Mouse (Mus musculus) G1E-ER4 (cell line): Measurements from ENCODE around the gene Apob. TPM values are rescaled to one million over a fixed set of nuclear protein-coding genes. Genes with fewer than 3 reads are reported as not detected.

ENCODE experiments used
- GATA1 ChIP-seq: IDR thresholded peaks from one replicate; pipeline ENCODE4 v1.8.0; 2012; ENCODE audit warnings: low read length, inconsistent platforms
- polyA plus RNA-seq: library from polyadenylated mRNA; stranded (reverse); fragments of >175 nt; gene quantifications from 2 replicates; pipeline ENCODE4 v1.2.3, GENCODE M21; 2012

Gene Apob
- polyA plus RNA-seq, 1 experiment: not detected

DNA sequence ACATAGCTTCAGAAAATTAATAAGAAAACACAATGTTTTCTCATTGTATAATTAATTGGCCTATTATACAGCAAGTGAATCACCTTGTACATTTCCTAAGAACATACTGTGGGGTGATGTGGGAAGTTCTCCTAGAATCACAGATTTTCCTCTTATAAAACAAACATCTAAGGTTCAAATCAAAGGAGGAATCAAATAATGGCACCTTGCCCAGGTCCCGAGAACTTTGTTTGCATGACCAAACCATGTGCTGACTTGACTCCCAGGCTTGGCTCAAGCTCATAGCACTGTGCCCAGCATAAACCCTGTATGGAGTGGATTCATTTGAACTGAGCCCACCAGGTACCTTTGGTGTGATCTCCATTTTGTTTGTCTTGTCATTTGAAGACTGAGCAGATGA, 43.5 kb downstream of the Apob start:
- no peak for TF ChIP-seq GATA1

DNA sequence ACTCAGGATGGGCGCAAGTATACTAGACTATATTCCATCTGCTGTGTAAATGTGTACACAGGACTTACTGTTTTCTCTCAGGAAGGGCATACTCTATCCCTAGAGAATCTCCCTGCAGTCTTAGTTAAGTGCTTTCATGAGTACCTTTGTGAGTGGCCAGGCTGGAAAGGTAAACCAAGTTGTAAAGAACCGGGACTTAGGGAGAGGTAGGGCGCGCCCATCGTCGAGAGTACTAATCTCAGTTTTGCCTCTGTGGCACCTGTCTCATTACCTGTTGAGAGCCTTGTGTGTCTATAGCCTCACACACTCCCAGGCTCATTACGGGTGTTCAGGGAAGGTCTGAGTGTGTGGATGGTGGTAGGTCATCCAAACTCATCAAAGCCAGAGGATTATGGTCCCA, 52.1 kb downstream of the Apob start:
- TF ChIP-seq GATA1: no peak

DNA sequence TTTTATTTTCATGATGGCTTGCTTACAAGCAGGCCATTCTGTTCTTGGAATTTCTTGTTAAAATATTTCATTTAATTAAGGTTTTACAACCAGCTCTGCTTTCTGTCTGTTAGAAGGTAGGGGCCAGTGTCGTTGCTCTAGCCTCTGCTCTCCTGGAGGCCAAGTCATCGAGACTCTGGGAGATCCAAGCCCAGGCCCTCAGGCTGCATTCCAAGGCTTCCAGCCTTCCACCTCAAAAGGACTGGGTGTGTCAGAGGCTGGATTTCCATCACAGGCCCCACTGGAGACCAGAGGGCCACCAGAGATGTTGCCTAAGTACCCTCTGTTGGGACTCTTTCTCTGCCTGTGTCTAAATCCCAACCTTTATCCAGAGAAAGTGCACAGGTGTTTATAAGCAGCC, 52.6 kb downstream of the Apob start:
- TF ChIP-seq GATA1: no peak

DNA sequence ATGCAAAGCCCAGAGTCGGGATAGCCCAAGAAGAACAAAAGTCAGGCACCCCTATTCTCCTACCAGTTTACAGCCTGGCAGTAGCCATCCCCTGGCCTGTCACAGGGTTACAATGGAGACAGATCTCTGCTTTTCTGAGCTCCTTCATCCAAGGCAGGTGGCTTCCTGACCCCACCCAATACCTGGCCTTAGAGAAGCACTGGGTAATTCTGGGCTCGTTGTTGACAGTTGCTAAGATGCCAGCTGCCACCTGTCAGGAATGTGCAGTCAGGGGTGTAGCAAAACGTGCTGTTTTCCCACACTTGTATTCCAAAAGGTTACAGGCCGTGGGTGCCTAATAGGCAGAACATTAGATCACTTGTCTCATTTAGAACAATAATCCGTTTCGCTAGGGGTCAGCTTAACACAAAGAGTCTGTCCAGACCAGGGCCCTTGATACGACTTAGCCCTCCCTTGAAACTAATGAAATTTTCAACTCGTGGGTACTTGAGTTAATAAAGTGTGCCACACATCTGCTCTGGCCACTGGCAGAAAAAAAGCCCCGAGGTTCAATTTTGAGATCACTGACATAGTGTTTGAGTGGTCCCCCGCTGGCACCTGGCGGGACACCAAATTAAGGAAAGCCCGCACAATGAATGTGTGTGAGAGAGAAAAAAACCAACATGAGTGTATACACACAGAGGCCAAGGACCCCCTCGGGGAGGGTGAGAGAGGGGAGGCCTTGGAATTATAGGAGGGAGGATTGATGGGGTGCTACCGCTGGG, 54.3 kb downstream of the Apob start:
- TF ChIP-seq GATA1: no peak

DNA sequence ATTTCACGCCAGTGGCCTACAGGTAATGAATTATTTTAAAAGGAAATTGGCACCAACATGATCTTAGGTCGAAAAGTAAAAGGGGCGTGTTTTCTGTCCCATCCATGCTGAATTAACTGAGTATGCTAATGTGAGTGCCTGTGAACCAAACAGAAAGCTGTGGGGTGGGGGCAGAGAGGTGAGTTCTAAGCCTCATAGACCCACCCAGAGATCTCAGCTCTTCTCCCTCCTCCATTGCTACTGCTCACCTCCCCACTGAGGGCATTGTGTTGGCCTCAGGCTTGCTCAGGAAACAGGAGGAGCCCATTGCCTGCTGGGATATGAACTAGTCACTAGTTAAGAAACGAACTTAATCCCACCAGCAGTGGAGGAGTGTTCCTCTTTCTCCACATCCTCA, 54.9 kb downstream of the Apob start:
- TF ChIP-seq GATA1: no peak

DNA sequence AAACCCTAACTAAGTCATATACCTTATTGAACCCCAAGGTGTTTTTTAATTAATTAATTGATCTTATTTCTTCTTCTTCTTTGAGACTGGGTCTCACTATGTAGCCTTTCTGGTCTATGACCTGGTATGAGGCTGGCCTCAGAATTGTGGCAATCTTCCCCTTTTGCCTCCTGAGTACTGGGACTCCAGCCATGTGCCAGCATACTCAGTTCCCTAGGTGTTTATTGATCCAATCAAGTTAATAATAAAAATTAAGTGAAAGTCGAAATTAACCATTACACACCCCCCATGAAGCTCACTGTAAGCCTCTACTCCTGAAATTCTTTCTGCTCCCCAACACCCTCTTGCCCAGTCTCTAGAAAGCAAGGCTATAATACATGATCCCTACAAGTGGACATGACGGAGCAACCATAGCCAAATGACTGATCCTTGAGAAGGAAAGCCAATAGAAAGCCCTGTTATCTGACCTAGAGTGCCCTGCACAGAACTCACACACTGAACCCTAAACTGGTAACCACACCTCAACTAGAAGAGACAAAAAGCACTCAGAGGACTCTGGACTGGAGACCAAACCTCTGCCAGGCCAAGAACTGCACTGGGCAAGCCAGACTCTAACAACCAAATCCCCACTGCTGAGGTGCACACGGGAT, 60.8 kb downstream of the Apob start:
- TF ChIP-seq GATA1: no peak

DNA sequence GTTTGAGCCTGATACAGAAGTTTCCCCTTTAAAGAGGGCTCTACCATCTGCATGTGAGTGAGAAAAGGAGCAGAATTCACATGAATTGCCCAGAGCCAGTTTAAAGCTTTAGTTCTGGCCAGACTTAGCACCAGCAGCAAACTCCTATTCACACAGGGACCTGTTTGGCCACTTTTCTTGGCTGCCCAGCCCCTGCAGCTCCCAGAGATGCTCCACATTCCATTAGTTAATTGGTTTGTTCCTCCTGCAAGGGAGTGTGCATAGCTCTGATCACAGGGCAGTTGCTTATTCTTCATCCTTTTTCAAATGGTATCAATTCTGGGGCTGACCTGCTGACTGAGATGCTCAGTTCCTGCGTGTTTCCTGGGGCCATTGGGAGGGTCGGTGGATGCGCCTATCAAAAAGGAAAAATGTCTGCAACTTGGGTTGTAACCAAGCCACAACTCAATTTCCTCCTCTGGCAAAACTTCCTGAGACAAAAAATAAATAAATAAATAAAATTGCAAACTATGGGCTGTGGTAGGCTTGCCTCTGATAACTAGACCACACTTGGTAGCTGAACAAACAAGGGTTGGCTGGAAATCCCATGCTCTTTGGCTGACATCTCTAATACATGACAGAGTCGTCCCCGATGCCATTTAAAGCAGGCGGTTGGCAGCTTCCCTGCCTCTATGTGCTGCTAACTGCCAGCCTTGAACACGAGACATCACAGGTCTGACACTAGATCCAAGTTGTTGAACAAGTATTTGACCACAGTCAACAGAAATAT, 65.4 kb downstream of the Apob start:
- TF ChIP-seq GATA1: no peak

DNA sequence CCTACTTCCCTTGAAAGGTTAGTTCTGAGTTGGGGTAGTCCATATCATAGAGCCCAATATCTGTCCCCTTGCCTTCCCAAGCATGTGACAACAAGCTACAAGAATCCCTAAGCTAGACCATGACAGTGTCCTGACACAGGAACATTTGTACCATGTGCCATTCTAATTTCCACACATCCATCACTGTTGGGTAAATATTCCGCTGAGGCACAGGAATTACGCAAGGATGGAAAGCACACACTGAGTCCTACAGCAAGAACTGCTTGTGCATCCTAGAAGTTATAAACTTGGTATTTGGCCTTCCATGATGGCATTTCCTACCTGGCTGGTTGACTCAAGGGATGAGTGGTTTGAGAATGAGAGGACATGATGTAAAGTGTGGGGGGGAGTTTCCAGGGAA, 69.6 kb downstream of the Apob start:
- no peak for TF ChIP-seq GATA1

DNA sequence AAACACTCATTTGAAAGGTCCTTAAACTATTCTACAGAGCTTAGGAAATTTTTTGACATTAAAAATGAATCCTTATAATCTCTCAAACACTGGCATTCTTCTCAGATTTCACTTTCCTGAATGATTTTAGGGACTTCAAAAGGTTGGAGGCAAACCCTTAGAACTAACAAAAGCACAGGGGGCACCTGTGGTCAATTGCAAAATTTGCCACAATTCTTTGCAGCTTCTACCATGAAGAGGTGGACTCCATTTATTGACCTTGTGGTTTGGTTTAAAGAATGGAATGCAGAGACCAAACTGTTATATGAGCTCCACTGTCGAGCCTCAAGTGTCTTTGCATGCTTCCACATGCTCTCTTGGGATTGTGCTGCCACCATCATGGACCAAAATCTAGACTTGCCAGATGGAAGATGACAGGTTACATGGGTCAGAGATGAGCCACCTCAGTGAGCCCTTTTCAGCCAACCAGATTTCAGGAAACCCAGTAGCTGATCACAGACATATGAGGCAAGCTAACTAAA, 70.4 kb downstream of the Apob start:
- no peak for TF ChIP-seq GATA1

DNA sequence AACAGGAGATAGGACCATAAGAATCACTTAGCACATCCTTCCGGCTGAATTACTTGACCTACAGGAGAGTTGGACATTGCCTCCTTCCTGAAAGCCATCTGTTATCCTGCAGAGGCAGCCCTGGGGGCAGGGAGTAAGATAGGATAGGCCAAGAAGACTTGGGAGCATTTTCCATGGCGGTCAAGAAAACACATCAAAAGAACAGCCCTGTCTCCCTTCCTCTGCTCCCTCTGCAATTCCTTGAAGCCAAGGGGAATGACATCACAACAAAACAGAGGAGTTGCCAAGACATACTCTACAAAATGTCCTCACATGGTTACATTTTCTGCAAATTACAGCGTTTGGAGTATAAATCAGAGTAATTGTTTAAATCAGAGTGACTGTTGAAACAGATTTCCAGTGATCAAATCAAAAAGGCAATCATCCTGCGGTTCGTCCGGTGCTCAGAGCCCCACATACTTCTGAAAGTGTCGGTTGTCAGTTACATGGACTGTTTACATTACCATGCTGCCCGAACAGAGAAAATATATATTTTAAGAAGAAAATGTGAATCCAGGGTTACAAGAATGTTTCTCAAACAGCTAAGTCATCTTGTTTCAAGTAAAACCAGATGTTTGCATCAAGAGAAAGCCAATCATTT, 78.7 kb downstream of the Apob start:
- TF ChIP-seq GATA1: no peak

DNA sequence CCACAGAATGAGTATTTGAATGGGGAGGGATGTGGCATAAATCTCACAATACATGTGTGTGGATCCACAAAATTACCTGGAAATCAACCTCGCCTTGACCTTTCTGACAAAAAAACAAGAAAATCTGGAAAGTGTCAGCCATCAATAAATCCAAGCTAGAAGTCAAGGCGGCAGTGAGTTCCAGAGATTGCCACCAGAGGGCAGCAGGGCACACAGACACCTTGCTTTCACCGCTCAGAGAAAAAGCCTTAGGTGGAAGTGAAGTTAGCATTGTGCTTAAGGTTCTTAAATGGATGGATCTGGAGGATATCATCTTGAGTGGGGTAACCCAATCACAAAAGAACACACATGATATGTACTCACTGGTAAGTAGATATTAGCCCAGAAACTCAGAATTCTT, 82.1 kb downstream of the Apob start:
- TF ChIP-seq GATA1: no peak

DNA sequence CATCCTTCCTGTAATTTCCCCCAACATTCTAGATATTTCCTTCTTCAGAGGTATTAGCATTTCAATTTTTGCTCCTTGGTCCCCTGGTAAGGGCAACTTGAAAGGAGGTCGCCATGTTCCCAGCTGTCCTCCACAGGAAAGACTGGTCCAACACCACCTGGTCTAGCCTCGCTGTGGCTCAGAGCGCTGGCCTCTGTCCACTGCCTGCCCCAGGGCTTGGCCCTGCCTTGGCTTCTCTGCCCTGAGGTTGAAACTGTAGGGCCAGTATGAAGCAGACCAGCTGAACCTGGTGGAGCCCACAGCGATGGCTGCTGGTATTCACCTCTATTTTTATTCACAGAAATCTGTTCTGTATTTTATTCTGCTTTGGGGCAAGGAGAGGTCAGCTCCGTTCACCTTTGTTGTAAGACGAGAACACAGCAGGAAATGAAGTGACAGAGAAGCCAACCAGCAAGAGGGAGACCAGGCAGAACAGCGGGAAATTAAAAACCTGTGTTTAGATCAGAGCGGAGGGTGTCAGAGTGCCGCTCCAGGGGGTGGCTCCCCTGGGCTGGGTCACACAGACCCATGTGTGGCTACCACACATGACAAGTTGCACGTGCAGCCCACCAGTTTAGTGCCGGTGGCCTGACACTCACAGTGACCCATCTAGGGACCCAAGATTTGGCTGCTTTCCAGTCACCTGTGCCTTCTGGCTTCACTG, 86.1 kb downstream of the Apob start:
- no peak for TF ChIP-seq GATA1

Other genes starting within 250 kb of the Apob start
- gene Ldah, start 230.5 kb downstream of the Apob start, polyA plus RNA-seq: not detected in 2 replicates